Mouse (Mus musculus) heart, embryonic 16.5 days (tissue): ENCODE measurements around the gene Bcl7b. TPM values are rescaled to one million over a fixed set of nuclear protein-coding genes. Genes with fewer than 3 reads are reported as not detected.

Source experiments
- ATAC-seq: fragments of 200-750 bp; cut with Nextera tagmentation; replicated peaks from 2 replicates; pipeline ENCODE4 v1.8.0; 2017; ENCODE audit warnings: moderate number of reproducible peaks; ENCODE audit not compliant: insufficient read depth, low FRiP score; ENCODE audit errors: extremely low read depth
- H3K27ac ChIP-seq: fragments of 300-500 bp; sonication (generic); 2 replicates; pipeline ENCODE4 v1.5.1; 2014; ENCODE audit warnings: mild to moderate bottlenecking, low read length, control low read depth, moderate library complexity
- H3K27me3 ChIP-seq: fragments of 300-500 bp; sonication (generic); 2 replicates; pipeline ENCODE4 v1.6.1; 2014; ENCODE audit warnings: low read length, mixed read lengths; ENCODE audit not compliant: control insufficient read depth, insufficient read depth
- H3K36me3 ChIP-seq: fragments of 300-500 bp; sonication (generic); 2 replicates; pipeline ENCODE4 v1.6.1; 2014; ENCODE audit not compliant: control insufficient read depth, insufficient read depth
- H3K4me1 ChIP-seq: fragments of 300-500 bp; sonication (generic); 2 replicates; pipeline ENCODE4 v1.6.1; 2014; ENCODE audit warnings: low read length, mixed read lengths; ENCODE audit not compliant: control insufficient read depth, insufficient read depth
- H3K4me2 ChIP-seq: fragments of 300-500 bp; sonication (generic); 2 replicates; pipeline ENCODE4 v1.6.1; 2014; ENCODE audit warnings: low read depth, mild to moderate bottlenecking, control low read depth, low read length
- H3K4me3 ChIP-seq: fragments of 300-500 bp; sonication (generic); 2 replicates; pipeline ENCODE4 v1.5.1; 2014; ENCODE audit warnings: mild to moderate bottlenecking, control low read depth, low read length
- H3K9ac ChIP-seq: fragments of 300-500 bp; sonication (generic); 2 replicates; pipeline ENCODE4 v1.6.1; 2014; ENCODE audit warnings: low read length, control low read depth
- H3K9me3 ChIP-seq: fragments of 300-500 bp; sonication (generic); replicated peaks from 2 replicates; pipeline ENCODE4 v1.6.1; 2016; ENCODE audit warnings: low read length; ENCODE audit not compliant: control insufficient read depth
- WGBS: fragments of 180-500 bp; shearing (Covaris S2); extraction: QIAGEN DNeasy Blood & Tissue Kit; methylation state at CpG from one replicate; pipeline ENCODE4 v1.1.7; 2014; 5-methylcytosine and 5-hydroxymethylcytosine counted together
- polyA plus RNA-seq: library from polyadenylated mRNA; unstranded; fragments of >200 nt; fragmentation: Nextera tagmentation; extraction: Ambion mirVana; gene quantifications from 2 replicates; pipeline ENCODE4 v1.2.1, GENCODE M21; 2015

The Bcl7b gene
- polyA plus RNA-seq, 1 experiment from 2014 or later, result 47.7 TPM

- Histone ChIP-seq H3K9me3 (no peaks in the 10 kb centered on the region), H3K36me3 (peaks cover 46% of the 10 kb centered on the region), H3K9ac (no peak overlapping the region), H3K27ac (no peak overlapping the region), H3K27me3 (no peaks in the 10 kb centered on the region), H3K4me2 (no peak overlapping the region), H3K4me3 (no peak overlapping the region), H3K4me1 (no peaks in the 10 kb centered on the region)
- 79% methylated on average over 7 of the region's 7 CpGs for WGBS
- no peak for ATAC-seq
Observed at GRCm38 (mm10) chr5:135161650-135162049, 6.4 kb upstream of the Bcl7b start.

- peaks cover 42% of the 10 kb centered on the region for H3K36me3 ChIP-seq
- H3K4me2 ChIP-seq, result no peak overlapping the region
- no peak for ATAC-seq
- H3K4me1 ChIP-seq, result no peaks in the 10 kb centered on the region
- H3K4me3 ChIP-seq, result no peak overlapping the region
- H3K9ac ChIP-seq, result no peak overlapping the region
- no peaks in the 10 kb centered on the region for H3K9me3 ChIP-seq
- 95% methylated on average over 8 of the region's 8 CpGs for WGBS
- no peak overlapping the region for H3K27ac ChIP-seq
- H3K27me3 ChIP-seq, result no peaks in the 10 kb centered on the region
Observed at GRCm38 (mm10) chr5:135162361-135162760, 5.7 kb upstream of the Bcl7b start.

GRCm38 (mm10) chr5:135162821-135163220 lies 5.3 kb upstream of the Bcl7b start:
- Histone ChIP-seq H3K27me3 (no peaks in the 10 kb centered on the region), H3K27ac (no peak overlapping the region), H3K9ac (no peak overlapping the region), H3K4me2 (no peak overlapping the region), H3K4me1 (peaks cover 1% of the 10 kb centered on the region; the same call in 1 of the 2 replicates), H3K4me3 (no peak overlapping the region), H3K9me3 (no peaks in the 10 kb centered on the region), H3K36me3 (peaks cover 39% of the 10 kb centered on the region)
- ATAC-seq, result no peak
- 87% methylated on average over 6 of the region's 6 CpGs for WGBS

- WGBS, result 79% methylated on average over 4 of the region's 4 CpGs
- peaks cover 9% of the 10 kb centered on the region for H3K36me3 ChIP-seq
- no peaks in the 10 kb centered on the region for H3K27me3 ChIP-seq
- H3K4me1 ChIP-seq, result peaks cover 13% of the 10 kb centered on the region
- no peaks in the 10 kb centered on the region for H3K9me3 ChIP-seq
- no peak for ATAC-seq
- no peak overlapping the region for H3K9ac ChIP-seq
- no peak overlapping the region for H3K27ac ChIP-seq
- no peak overlapping the region for H3K4me2 ChIP-seq
- no peak overlapping the region for H3K4me3 ChIP-seq
Observed at GRCm38 (mm10) chr5:135166909-135167308, 1.2 kb upstream of the Bcl7b start.

- H3K36me3 ChIP-seq, result peaks cover 9% of the 10 kb centered on the region
- peaks cover 13% of the 10 kb centered on the region for H3K4me1 ChIP-seq
- H3K9ac ChIP-seq, result no peak overlapping the region
- H3K9me3 ChIP-seq, result no peaks in the 10 kb centered on the region
- no peak for ATAC-seq
- 88% methylated on average over 4 of the region's 4 CpGs for WGBS
- no peak overlapping the region for H3K4me2 ChIP-seq
- H3K4me3 ChIP-seq, result no peak overlapping the region
- no peak overlapping the region for H3K27ac ChIP-seq
- H3K27me3 ChIP-seq, result no peaks in the 10 kb centered on the region
Observed at GRCm38 (mm10) chr5:135167469-135167868, 614 bp upstream of the Bcl7b start.

- Histone ChIP-seq H3K27ac (peak overlapping the region; percentile 99), H3K9me3 (no peaks in the 10 kb centered on the region), H3K27me3 (no peaks in the 10 kb centered on the region), H3K4me3 (peak overlapping the region; percentile 85), H3K36me3 (peaks cover 21% of the 10 kb centered on the region), H3K4me2 (peak overlapping the region; percentile 69), H3K4me1 (peaks cover 13% of the 10 kb centered on the region), H3K9ac (peak overlapping the region; percentile 97)
- 93% methylated on average over 5 of the region's 5 CpGs for WGBS
- ATAC-seq, result no peak
Observed at GRCm38 (mm10) chr5:135169479-135169878, 1.4 kb downstream of the Bcl7b start.

- Histone ChIP-seq H3K36me3 (peaks cover 28% of the 10 kb centered on the region), H3K27ac (no peak overlapping the region), H3K4me3 (no peak overlapping the region), H3K9me3 (no peaks in the 10 kb centered on the region), H3K9ac (no peak overlapping the region), H3K27me3 (no peaks in the 10 kb centered on the region), H3K4me2 (no peak overlapping the region), H3K4me1 (peaks cover 13% of the 10 kb centered on the region)
- WGBS, result 82% methylated on average over 6 of the region's 6 CpGs
- ATAC-seq, result no peak
Observed at GRCm38 (mm10) chr5:135171688-135172220, 3.7 kb downstream of the Bcl7b start.

- 93% methylated on average over 5 of the region's 5 CpGs for WGBS
- Histone ChIP-seq H3K4me3 (no peak overlapping the region), H3K27ac (no peak overlapping the region), H3K9me3 (no peaks in the 10 kb centered on the region), H3K27me3 (no peaks in the 10 kb centered on the region), H3K4me2 (no peak overlapping the region), H3K9ac (no peak overlapping the region), H3K4me1 (peaks cover 10% of the 10 kb centered on the region), H3K36me3 (peaks cover 30% of the 10 kb centered on the region)
- ATAC-seq, result no peak
Observed at GRCm38 (mm10) chr5:135172986-135173385, 4.9 kb downstream of the Bcl7b start.

- no peaks in the 10 kb centered on the region for H3K4me1 ChIP-seq
- H3K9ac ChIP-seq, result no peak overlapping the region
- H3K27ac ChIP-seq, result no peak overlapping the region
- no peaks in the 10 kb centered on the region for H3K9me3 ChIP-seq
- H3K4me3 ChIP-seq, result no peak overlapping the region
- ATAC-seq, result no peak
- H3K36me3 ChIP-seq, result peaks cover 47% of the 10 kb centered on the region
- no peak overlapping the region for H3K4me2 ChIP-seq
- no peaks in the 10 kb centered on the region for H3K27me3 ChIP-seq
Observed at GRCm38 (mm10) chr5:135175086-135175485, 7.0 kb downstream of the Bcl7b start.
